Mouse (Mus musculus) megakaryocyte, embryonic 14.5 days (primary cell): Measurements from ENCODE around the gene Hk2.

Experiments used
- FLI1 ChIP-seq: IDR thresholded peaks from 2 replicates; pipeline ENCODE4 v1.6.1; 2012; ENCODE audit warnings: low read length, inconsistent platforms, mixed read lengths
- GATA1 ChIP-seq: IDR thresholded peaks from 3 replicates; pipeline ENCODE4 v1.6.1; 2012; ENCODE audit warnings: mixed read lengths, low read length, inconsistent platforms, borderline replicate concordance

- TF ChIP-seq GATA1: no peak
- no peak for TF ChIP-seq FLI1
These were observed 90.1 kb downstream of the Hk2 start for GRCm38 (mm10) chr6:82684136-82684535.
